Mouse (Mus musculus) hindbrain, embryonic 15.5 days (tissue): ENCODE measurements around the gene Lgals4. TPM values are rescaled to one million over a fixed set of nuclear protein-coding genes. Genes with fewer than 3 reads are reported as not detected.

Source experiments
- ATAC-seq: fragments of 200-750 bp; cut with Nextera tagmentation; 2 replicates; pipeline ENCODE4 v1.8.0; 2017; ENCODE audit warnings: low read depth, moderate number of reproducible peaks, moderate TSS enrichment; ENCODE audit not compliant: low FRiP score
- H3K27ac ChIP-seq: fragments of 300-500 bp; sonication (generic); replicated peaks from 2 replicates; pipeline ENCODE4 v1.5.1; 2015; ENCODE audit warnings: mild to moderate bottlenecking, inconsistent platforms
- H3K27me3 ChIP-seq: fragments of 300-500 bp; sonication (generic); 2 replicates; pipeline ENCODE4 v1.6.1; 2015; ENCODE audit warnings: control low read depth, inconsistent platforms
- H3K36me3 ChIP-seq: fragments of 300-500 bp; sonication (generic); 2 replicates; pipeline ENCODE4 v1.6.1; 2015; ENCODE audit warnings: control low read depth, inconsistent platforms
- H3K4me1 ChIP-seq: fragments of 300-500 bp; sonication (generic); replicated peaks from 2 replicates; pipeline ENCODE4 v1.6.1; 2015; ENCODE audit warnings: control low read depth, inconsistent platforms
- H3K4me2 ChIP-seq: fragments of 300-500 bp; sonication (generic); 2 replicates; pipeline ENCODE4 v1.6.1; 2015; ENCODE audit warnings: moderate library complexity, mild to moderate bottlenecking, inconsistent platforms
- H3K4me3 ChIP-seq: fragments of 300-500 bp; sonication (generic); 2 replicates; pipeline ENCODE4 v1.5.1; 2015; ENCODE audit warnings: mild to moderate bottlenecking, inconsistent platforms
- H3K9ac ChIP-seq: fragments of 300-500 bp; sonication (generic); 2 replicates; pipeline ENCODE4 v1.6.1; 2015; ENCODE audit warnings: inconsistent platforms
- H3K9me3 ChIP-seq: fragments of 300-500 bp; sonication (generic); 2 replicates; pipeline ENCODE4 v1.6.1; 2016; ENCODE audit warnings: control low read depth, inconsistent platforms
- WGBS: fragments of 180-500 bp; shearing (Covaris S2); methylation state at CpG from one replicate; pipeline ENCODE4 v1.1.7; 2015; 5-methylcytosine and 5-hydroxymethylcytosine counted together
- polyA plus RNA-seq: library from polyadenylated mRNA; unstranded; fragments of >200 nt; fragmentation: Nextera tagmentation; extraction: Ambion mirVana; gene quantifications from 2 replicates; pipeline ENCODE4 v1.2.1, GENCODE M21; 2015

Lgals4 gene
- polyA plus RNA-seq, 1 experiment from 2014 or later: 5.7 TPM

DNA sequence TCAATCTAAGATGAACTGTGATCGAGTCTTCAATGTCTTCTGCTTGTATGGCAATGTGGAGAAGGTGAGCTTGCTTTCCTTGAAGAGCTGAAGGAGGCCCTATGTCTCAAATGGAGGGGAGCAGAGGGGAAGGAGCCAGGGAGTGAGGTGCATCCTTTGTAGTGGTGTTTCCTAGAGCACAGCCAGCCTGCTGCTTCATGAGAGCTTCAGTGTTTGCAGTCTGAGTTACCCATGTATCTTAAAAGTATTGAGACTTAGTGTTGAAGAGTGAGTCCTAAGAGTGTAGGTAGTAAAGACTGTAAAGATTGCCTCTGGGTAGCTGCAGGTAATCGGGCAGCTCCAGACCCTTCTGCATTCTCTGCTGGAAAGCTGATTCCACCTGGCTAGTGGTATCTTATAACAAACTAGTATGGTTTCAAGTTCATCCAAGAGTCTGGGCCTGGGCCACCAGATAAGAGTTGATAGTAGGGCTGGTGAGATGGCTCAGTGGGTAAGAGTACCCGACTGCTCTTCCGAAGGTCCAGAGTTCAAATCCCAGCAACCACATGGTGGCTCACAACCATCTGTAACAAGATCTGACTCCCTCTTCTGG lies 14.7 kb upstream of the Lgals4 start:
- Histone ChIP-seq H3K27ac (no peak overlapping the region), H3K4me3 (no peak overlapping the region), H3K4me1 (peaks cover 58% of the 10 kb centered on the region), H3K36me3 (peaks cover 82% of the 10 kb centered on the region), H3K4me2 (no peak overlapping the region), H3K9me3 (no peaks in the 10 kb centered on the region), H3K9ac (no peak overlapping the region), H3K27me3 (no peaks in the 10 kb centered on the region)
- ATAC-seq: no peak
- 80% methylated on average over 4 of the region's 4 CpGs for WGBS

- Histone ChIP-seq H3K9ac (no peak overlapping the region), H3K4me1 (peaks cover 56% of the 10 kb centered on the region)
These were observed 14.1 kb upstream of the Lgals4 start for GRCm38 (mm10) chr7:28819571-28819970.

DNA sequence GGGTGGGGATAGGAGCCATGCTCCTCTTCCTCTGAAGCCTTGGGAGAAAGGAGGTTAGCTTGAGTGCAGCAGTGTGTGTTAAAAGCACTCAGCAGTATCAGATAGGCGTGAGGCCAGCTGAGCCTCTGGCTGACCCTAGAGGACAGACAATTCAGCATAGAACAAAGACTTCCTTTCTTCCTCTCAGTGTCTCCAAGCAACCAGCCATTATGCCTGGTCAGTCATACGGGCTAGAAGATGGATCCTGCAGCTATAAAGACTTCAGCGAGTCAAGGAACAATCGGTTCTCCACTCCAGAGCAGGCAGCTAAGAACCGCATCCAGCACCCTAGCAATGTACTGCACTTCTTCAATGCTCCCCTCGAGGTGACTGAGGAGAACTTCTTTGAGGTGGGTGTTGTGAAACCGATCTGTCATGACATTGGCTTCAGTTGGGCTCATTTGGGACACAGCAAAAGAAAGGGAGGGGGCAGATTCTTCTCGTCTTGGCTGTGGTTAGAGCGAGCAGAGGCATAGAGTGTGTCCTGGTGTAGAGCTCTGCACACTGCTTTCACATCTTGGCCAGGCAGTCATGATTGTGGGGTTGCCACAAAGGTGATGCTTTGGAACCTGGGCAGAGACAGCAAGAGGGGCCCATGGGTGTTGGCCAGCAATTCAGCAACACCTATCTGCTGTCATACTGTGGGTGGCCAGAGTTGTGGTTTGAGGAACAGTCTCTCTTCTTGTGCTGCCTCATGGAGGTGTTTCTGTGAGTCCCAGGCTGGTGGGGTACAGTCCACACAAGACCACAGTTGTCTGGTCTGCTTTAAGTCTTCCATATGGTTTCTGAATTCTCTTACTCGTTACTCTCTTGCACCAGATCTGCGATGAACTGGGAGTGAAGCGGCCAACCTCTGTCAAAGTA lies 13.0 kb upstream of the Lgals4 start:
- H3K9me3 ChIP-seq: no peaks in the 10 kb centered on the region
- peak overlapping the region; percentile 57; the same call in 1 of the 2 replicates for H3K27ac ChIP-seq
- no peak overlapping the region for H3K4me3 ChIP-seq
- peaks cover 54% of the 10 kb centered on the region for H3K4me1 ChIP-seq
- ATAC-seq: no peak
- H3K36me3 ChIP-seq: peaks cover 66% of the 10 kb centered on the region
- no peak overlapping the region for H3K4me2 ChIP-seq
- 25% methylated on average over 12 of the region's 12 CpGs for WGBS
- H3K27me3 ChIP-seq: no peaks in the 10 kb centered on the region
- H3K9ac ChIP-seq: peak overlapping the region; percentile 12; the same call in 1 of the 2 replicates

More at GRCm38 (mm10) chr7:28819571-28819970, 14.1 kb upstream of the Lgals4 start:
- 0 out of 2 replicates have a peak overlapping the region, but pooled peaks have one; percentile 33 for H3K27ac ChIP-seq
- H3K4me3 ChIP-seq: no peak overlapping the region
- no peak for ATAC-seq
- H3K27me3 ChIP-seq: no peaks in the 10 kb centered on the region
- H3K36me3 ChIP-seq: peaks cover 76% of the 10 kb centered on the region
- no peaks in the 10 kb centered on the region for H3K9me3 ChIP-seq
- no peak overlapping the region for H3K4me2 ChIP-seq
- WGBS: 74% methylated on average over 4 of the region's 4 CpGs

- ATAC-seq: no peak
- peaks cover 54% of the 10 kb centered on the region for H3K4me1 ChIP-seq
- no peak overlapping the region for H3K4me3 ChIP-seq
- H3K9ac ChIP-seq: no peak overlapping the region
- H3K27me3 ChIP-seq: no peaks in the 10 kb centered on the region
- WGBS: 36% methylated on average over 10 of the region's 10 CpGs
- H3K4me2 ChIP-seq: no peak overlapping the region
- 0 out of 2 replicates have a peak overlapping the region, but pooled peaks have one; percentile 12 for H3K27ac ChIP-seq
- peaks cover 59% of the 10 kb centered on the region for H3K36me3 ChIP-seq
- H3K9me3 ChIP-seq: no peaks in the 10 kb centered on the region
These were observed 12.3 kb upstream of the Lgals4 start for GRCm38 (mm10) chr7:28821261-28821831.

DNA sequence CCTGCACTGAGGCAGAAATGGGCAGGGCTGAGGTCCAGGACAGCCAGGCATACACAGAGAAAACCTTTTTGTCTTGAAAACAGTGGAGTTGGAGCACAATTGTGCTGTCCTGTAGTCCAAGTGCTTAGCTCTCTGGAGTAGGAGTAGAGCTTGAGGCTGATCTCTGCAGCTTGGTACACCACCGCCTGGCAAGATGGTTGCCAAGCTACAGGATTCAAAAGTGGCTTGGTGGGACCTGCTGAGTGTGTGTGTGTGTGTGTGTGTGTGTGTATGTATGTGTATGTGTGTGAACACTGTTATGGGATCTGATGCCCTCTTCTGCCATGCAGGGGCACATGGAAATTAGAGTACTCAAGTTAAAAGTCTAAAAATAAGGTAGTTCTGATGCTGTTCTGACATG lies 11.1 kb upstream of the Lgals4 start:
- H3K9ac ChIP-seq: no peak overlapping the region
- no peaks in the 10 kb centered on the region for H3K9me3 ChIP-seq
- peaks cover 43% of the 10 kb centered on the region for H3K4me1 ChIP-seq
- H3K27ac ChIP-seq: no peak overlapping the region
- H3K4me3 ChIP-seq: no peak overlapping the region
- no peak for ATAC-seq
- 50% methylated on average over 1 of the region's 1 CpGs for WGBS
- H3K4me2 ChIP-seq: no peak overlapping the region
- peaks cover 46% of the 10 kb centered on the region for H3K36me3 ChIP-seq
- H3K27me3 ChIP-seq: no peaks in the 10 kb centered on the region

GRCm38 (mm10) chr7:28822993-28823903 lies 10.4 kb upstream of the Lgals4 start:
- no peak for ATAC-seq
- H3K9ac ChIP-seq: no peak overlapping the region
- no peak overlapping the region for H3K4me3 ChIP-seq
- WGBS: 63% methylated on average over 10 of the region's 10 CpGs
- H3K4me2 ChIP-seq: no peak overlapping the region
- no peaks in the 10 kb centered on the region for H3K27me3 ChIP-seq
- no peaks in the 10 kb centered on the region for H3K9me3 ChIP-seq
- H3K4me1 ChIP-seq: peaks cover 40% of the 10 kb centered on the region
- H3K36me3 ChIP-seq: peaks cover 41% of the 10 kb centered on the region
- H3K27ac ChIP-seq: no peak overlapping the region

DNA sequence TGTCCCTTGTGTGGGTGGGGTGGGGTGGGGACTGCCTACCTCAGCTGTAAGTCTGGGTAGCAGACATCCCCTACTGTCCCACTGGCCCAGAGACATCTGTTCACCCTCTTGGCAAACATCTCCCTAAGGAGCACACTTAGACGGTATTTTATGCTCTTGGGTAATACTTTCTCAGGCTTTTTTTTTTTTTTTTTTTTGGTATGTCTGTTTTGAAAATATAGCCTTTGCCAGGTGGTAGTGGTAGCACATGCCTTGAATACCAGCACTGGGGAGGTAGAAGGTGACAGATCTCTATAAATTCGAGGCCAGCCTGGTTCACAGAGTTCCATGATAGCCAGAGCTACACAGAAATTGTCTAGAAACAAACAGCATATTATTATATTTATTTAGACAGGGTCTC lies 9.7 kb upstream of the Lgals4 start:
- H3K4me1 ChIP-seq: peaks cover 40% of the 10 kb centered on the region
- 0 out of 2 replicates have a peak overlapping the region, but pooled peaks have one; percentile 78 for H3K27ac ChIP-seq
- no peak overlapping the region for H3K9ac ChIP-seq
- no peak overlapping the region for H3K4me3 ChIP-seq
- WGBS: 50% methylated on average over 2 of the region's 2 CpGs
- H3K36me3 ChIP-seq: peaks cover 34% of the 10 kb centered on the region
- no peak overlapping the region for H3K4me2 ChIP-seq
- H3K27me3 ChIP-seq: no peaks in the 10 kb centered on the region
- ATAC-seq: no peak
- no peaks in the 10 kb centered on the region for H3K9me3 ChIP-seq

- ATAC-seq: peak; percentile 75
These were observed 8.5 kb upstream of the Lgals4 start, which contains the start of gene Ech1 for GRCm38 (mm10) chr7:28824941-28825685. Gene Ech1 (plus strand): TSS chr7:28825217.

GRCm38 (mm10) chr7:28825686-28826401 lies 7.8 kb upstream of the Lgals4 start:
- no peaks in the 10 kb centered on the region for H3K27me3 ChIP-seq
- peak overlapping the region; percentile 57 for H3K4me2 ChIP-seq
- peak overlapping the region; percentile 48 for H3K9ac ChIP-seq
- ATAC-seq: no peak
- no peaks in the 10 kb centered on the region for H3K9me3 ChIP-seq
- H3K4me1 ChIP-seq: peaks cover 26% of the 10 kb centered on the region
- H3K36me3 ChIP-seq: peaks cover 29% of the 10 kb centered on the region
- peak overlapping the region; percentile 78 for H3K27ac ChIP-seq
- H3K4me3 ChIP-seq: peak overlapping the region; percentile 52
- 59% methylated on average over 11 of the region's 11 CpGs for WGBS

More at GRCm38 (mm10) chr7:28824941-28825685, 8.5 kb upstream of the Lgals4 start, which contains the start of gene Ech1:
- Histone ChIP-seq H3K4me2 (peak within 1 kb of the TSS; percentile 57), H3K4me3 (peak within 1 kb of the TSS; percentile 52), H3K27ac (peak within 1 kb of the TSS; percentile 78), H3K4me1 (peaks cover 33% of the 10 kb centered on the region), H3K27me3 (no peaks in the 10 kb centered on the region), H3K9me3 (no peaks in the 10 kb centered on the region), H3K36me3 (peaks cover 29% of the 10 kb centered on the region), H3K9ac (peak within 1 kb of the TSS; percentile 48)
- 2% methylated on average over 33 of the region's 33 CpGs for WGBS

- H3K4me1 ChIP-seq: peaks cover 21% of the 10 kb centered on the region
- H3K9me3 ChIP-seq: no peaks in the 10 kb centered on the region
- H3K36me3 ChIP-seq: peaks cover 24% of the 10 kb centered on the region
- H3K27ac ChIP-seq: no peak overlapping the region
- 93% methylated on average over 7 of the region's 7 CpGs for WGBS
- H3K9ac ChIP-seq: no peak overlapping the region
- H3K4me3 ChIP-seq: no peak overlapping the region
- H3K4me2 ChIP-seq: peak overlapping the region; percentile 57; the same call in 1 of the 2 replicates
- no peak for ATAC-seq
- H3K27me3 ChIP-seq: no peaks in the 10 kb centered on the region
These were observed 7.3 kb upstream of the Lgals4 start for GRCm38 (mm10) chr7:28826402-28826772.
